Mouse (Mus musculus): ENCODE data around the gene Klk14. TPM values are rescaled to one million over a fixed set of nuclear protein-coding genes. Genes with fewer than 3 reads are reported as not detected.
A peak's percentile ranks its signal among the peaks of the same experiment; 100 is the strongest.
"Not testable (repeated sequence)": the region's sequence is repeated elsewhere in the genome, so short reads cannot be mapped to it uniquely, and the experiment has no call there.

The Klk14 gene
- polyA plus RNA-seq, 1 experiment = 1.9 TPM

GRCm38 (mm10) chr7:43672581-43673260, 17.5 kb upstream of the Klk14 start:
- Histone ChIP-seq H3K36me3 (ENCODE audit: control insufficient read depth, insufficient read depth, low read length) (peaks cover 8% of the 10 kb centered on the region; the same call in 1 of the 2 replicates), H3K27me3 (ENCODE audit: control insufficient read depth, insufficient read depth, low read length) (no peaks in the 10 kb centered on the region), H3K4me1 (replicated peaks; ENCODE audit: control insufficient read depth, insufficient read depth, low read length) (peaks cover 7% of the 10 kb centered on the region), H3K4me3 (ENCODE audit: control insufficient read depth, insufficient read depth, low read length) (peak overlapping the region; percentile 20), H3K27ac (ENCODE audit: control insufficient read depth, insufficient read depth, low read length) (no peak overlapping the region)
- DNase-seq = no peak
- TF ChIP-seq CTCF (IDR thresholded peaks at IDR 0.05; ENCODE audit: borderline replicate concordance, control insufficient read depth, extremely low read depth, insufficient read depth, low read length, poor library complexity) = no peak
- no peak for TF ChIP-seq POLR2A (IDR thresholded peaks at IDR 0.05; ENCODE audit: control insufficient read depth, extremely low read depth, insufficient read depth, low read length, poor library complexity)
- WGBS = 25% methylated on average over 10 of the region's 10 CpGs

- no peak overlapping the region for H3K27ac ChIP-seq (ENCODE audit: control insufficient read depth, insufficient read depth, low read length)
Observed at GRCm38 (mm10) chr7:43675091-43675490, 15.1 kb upstream of the Klk14 start.

GRCm38 (mm10) chr7:43678517-43678916, 11.7 kb upstream of the Klk14 start:
- TF ChIP-seq CTCF (IDR thresholded peaks at IDR 0.05; ENCODE audit: borderline replicate concordance, control insufficient read depth, extremely low read depth, insufficient read depth, low read length, poor library complexity) (no peak), POLR2A (IDR thresholded peaks at IDR 0.05; ENCODE audit: control insufficient read depth, extremely low read depth, insufficient read depth, low read length, poor library complexity) (no peak)
- peaks cover 10% of the 10 kb centered on the region; the same call in 1 of the 2 replicates for H3K36me3 ChIP-seq (ENCODE audit: control insufficient read depth, insufficient read depth, low read length)
- H3K27ac ChIP-seq (ENCODE audit: control insufficient read depth, insufficient read depth, low read length) = no peak overlapping the region
- no peaks in the 10 kb centered on the region for H3K27me3 ChIP-seq (ENCODE audit: control insufficient read depth, insufficient read depth, low read length)
- peak; percentile 40 for DNase-seq
- no peaks in the 10 kb centered on the region for H3K4me1 ChIP-seq (replicated peaks; ENCODE audit: control insufficient read depth, insufficient read depth, low read length)
- no peak overlapping the region for H3K4me3 ChIP-seq (ENCODE audit: control insufficient read depth, insufficient read depth, low read length)

More at GRCm38 (mm10) chr7:43675091-43675490, 15.1 kb upstream of the Klk14 start:
- H3K36me3 ChIP-seq (ENCODE audit: control insufficient read depth, insufficient read depth, low read length) = peaks cover 10% of the 10 kb centered on the region; the same call in 1 of the 2 replicates
- DNase-seq = no peak
- 98% methylated on average over 32 of the region's 32 CpGs for WGBS
- peaks cover 7% of the 10 kb centered on the region for H3K4me1 ChIP-seq (replicated peaks; ENCODE audit: control insufficient read depth, insufficient read depth, low read length)
- H3K27me3 ChIP-seq (ENCODE audit: control insufficient read depth, insufficient read depth, low read length) = no peaks in the 10 kb centered on the region
- no peak overlapping the region for H3K4me3 ChIP-seq (ENCODE audit: control insufficient read depth, insufficient read depth, low read length)
- TF ChIP-seq POLR2A (IDR thresholded peaks at IDR 0.05; ENCODE audit: control insufficient read depth, extremely low read depth, insufficient read depth, low read length, poor library complexity) (no peak), CTCF (IDR thresholded peaks at IDR 0.05; ENCODE audit: borderline replicate concordance, control insufficient read depth, extremely low read depth, insufficient read depth, low read length, poor library complexity) (no peak)

- Histone ChIP-seq H3K4me3 (ENCODE audit: control insufficient read depth, insufficient read depth, low read length) (no peak overlapping the region), H3K4me1 (replicated peaks; ENCODE audit: control insufficient read depth, insufficient read depth, low read length) (no peaks in the 10 kb centered on the region), H3K36me3 (ENCODE audit: control insufficient read depth, insufficient read depth, low read length) (peaks cover 10% of the 10 kb centered on the region; the same call in 1 of the 2 replicates), H3K27ac (ENCODE audit: control insufficient read depth, insufficient read depth, low read length) (no peak overlapping the region), H3K27me3 (ENCODE audit: control insufficient read depth, insufficient read depth, low read length) (no peaks in the 10 kb centered on the region)
- no peak for TF ChIP-seq POLR2A (IDR thresholded peaks at IDR 0.05; ENCODE audit: control insufficient read depth, extremely low read depth, insufficient read depth, low read length, poor library complexity)
- TF ChIP-seq CTCF (IDR thresholded peaks at IDR 0.05; ENCODE audit: borderline replicate concordance, control insufficient read depth, extremely low read depth, insufficient read depth, low read length, poor library complexity) = peak; percentile 65; the same call in 1 of the 2 replicates
- WGBS = 43% methylated on average over 5 of the region's 5 CpGs
- DNase-seq = peak; percentile 51
Observed at GRCm38 (mm10) chr7:43680960-43681359, 9.3 kb upstream of the Klk14 start.

- H3K27ac ChIP-seq (ENCODE audit: control insufficient read depth, insufficient read depth, low read length); H3K4me3 ChIP-seq (ENCODE audit: control insufficient read depth, insufficient read depth, low read length); H3K27me3 ChIP-seq (ENCODE audit: control insufficient read depth, insufficient read depth, low read length); H3K4me1 ChIP-seq (replicated peaks; ENCODE audit: control insufficient read depth, insufficient read depth, low read length); H3K36me3 ChIP-seq (ENCODE audit: control insufficient read depth, insufficient read depth, low read length); DNase-seq: not testable (repeated sequence)
- WGBS = 14% methylated on average over 1 of the region's 1 CpGs
Observed at GRCm38 (mm10) chr7:43682511-43682910, 7.7 kb upstream of the Klk14 start.

GRCm38 (mm10) chr7:43685088-43685487, 5.1 kb upstream of the Klk14 start:
- Histone ChIP-seq H3K4me3 (ENCODE audit: control insufficient read depth, insufficient read depth, low read length) (no peak overlapping the region), H3K4me1 (replicated peaks; ENCODE audit: control insufficient read depth, insufficient read depth, low read length) (no peaks in the 10 kb centered on the region), H3K27ac (ENCODE audit: control insufficient read depth, insufficient read depth, low read length) (no peak overlapping the region), H3K36me3 (ENCODE audit: control insufficient read depth, insufficient read depth, low read length) (no peaks in the 10 kb centered on the region), H3K27me3 (ENCODE audit: control insufficient read depth, insufficient read depth, low read length) (no peaks in the 10 kb centered on the region)
- no peak for TF ChIP-seq CTCF (IDR thresholded peaks at IDR 0.05; ENCODE audit: borderline replicate concordance, control insufficient read depth, extremely low read depth, insufficient read depth, low read length, poor library complexity)
- no peak for TF ChIP-seq POLR2A (IDR thresholded peaks at IDR 0.05; ENCODE audit: control insufficient read depth, extremely low read depth, insufficient read depth, low read length, poor library complexity)
- 29% methylated on average over 7 of the region's 7 CpGs for WGBS
- DNase-seq = no peak

GRCm38 (mm10) chr7:43710031-43710430, 19.8 kb downstream of the Klk14 start:
- no peak for DNase-seq
- Histone ChIP-seq H3K27ac (ENCODE audit: control insufficient read depth, insufficient read depth, low read length) (no peak overlapping the region), H3K27me3 (ENCODE audit: control insufficient read depth, insufficient read depth, low read length) (no peaks in the 10 kb centered on the region; the same call in 1 of the 2 replicates), H3K4me1 (replicated peaks; ENCODE audit: control insufficient read depth, insufficient read depth, low read length) (no peaks in the 10 kb centered on the region), H3K36me3 (ENCODE audit: control insufficient read depth, insufficient read depth, low read length) (no peaks in the 10 kb centered on the region), H3K4me3 (ENCODE audit: control insufficient read depth, insufficient read depth, low read length) (no peak overlapping the region)
- TF ChIP-seq CTCF (IDR thresholded peaks at IDR 0.05; ENCODE audit: borderline replicate concordance, control insufficient read depth, extremely low read depth, insufficient read depth, low read length, poor library complexity) (no peak), POLR2A (IDR thresholded peaks at IDR 0.05; ENCODE audit: control insufficient read depth, extremely low read depth, insufficient read depth, low read length, poor library complexity) (no peak)
- 85% methylated on average over 3 of the region's 3 CpGs for WGBS

All from thymus, adult 2 months (tissue).